Mouse (Mus musculus) ES-Bruce4 (cell line): ENCODE measurements around the gene Atg2a. TPM values are rescaled to one million over a fixed set of nuclear protein-coding genes. Genes with fewer than 3 reads are reported as not detected.

Experiments
- H3K27ac ChIP-seq: 2 replicates; pipeline ENCODE4 v1.5.1; 2012; ENCODE audit warnings: low read length, inconsistent platforms; ENCODE audit not compliant: insufficient read depth
- H3K27me3 ChIP-seq: 2 replicates; pipeline ENCODE4 v1.6.1; 2012; ENCODE audit warnings: mild to moderate bottlenecking, low read length, inconsistent platforms; ENCODE audit not compliant: control insufficient read depth, poor library complexity, insufficient read depth, severe bottlenecking
- H3K36me3 ChIP-seq: 2 replicates; pipeline ENCODE4 v1.6.1; 2012; ENCODE audit warnings: inconsistent platforms, mild to moderate bottlenecking, low read length, moderate library complexity; ENCODE audit not compliant: control insufficient read depth, poor library complexity, insufficient read depth, severe bottlenecking
- H3K4me1 ChIP-seq: one replicate; pipeline ENCODE4 v1.8.1; 2011; ENCODE audit warnings: low read length; ENCODE audit not compliant: control insufficient read depth, insufficient read depth
- H3K4me3 ChIP-seq: 2 replicates; pipeline ENCODE4 v1.5.1; 2011; ENCODE audit warnings: low read depth, mild to moderate bottlenecking, low read length
- H3K9ac ChIP-seq: 2 replicates; pipeline ENCODE4 v1.6.1; 2012; ENCODE audit warnings: low read depth, mild to moderate bottlenecking, inconsistent platforms; ENCODE audit not compliant: poor library complexity, severe bottlenecking
- H3K9me3 ChIP-seq: replicated peaks from 2 replicates; pipeline ENCODE4 v1.6.1; 2012; ENCODE audit warnings: mild to moderate bottlenecking, low read length, inconsistent platforms; ENCODE audit not compliant: control insufficient read depth, poor library complexity, insufficient read depth, severe bottlenecking
- CTCF ChIP-seq: IDR thresholded peaks from one replicate; pipeline ENCODE4 v1.8.1; 2011; ENCODE audit warnings: low read depth, low read length
- EP300 ChIP-seq: IDR thresholded peaks from 2 replicates; pipeline ENCODE4 v1.6.1; 2011; ENCODE audit warnings: low read depth, low read length; ENCODE audit not compliant: insufficient read depth
- POLR2A ChIP-seq: IDR thresholded peaks from one replicate; pipeline ENCODE4 v1.8.1; 2011; ENCODE audit warnings: low read length; ENCODE audit not compliant: insufficient read depth
- polyA plus RNA-seq: library from polyadenylated mRNA; stranded (reverse); fragments of >200 nt; gene quantifications from 2 replicates; pipeline ENCODE4 v1.2.4, GENCODE M21; 2011; ENCODE audit warnings: low read depth; ENCODE audit not compliant: missing spikeins, insufficient read depth, insufficient read length

Atg2a gene
- polyA plus RNA-seq, 1 experiment, result 10.9 TPM

- Histone ChIP-seq H3K9me3 (no peaks in the 10 kb centered on the region), H3K27ac (no peak overlapping the region), H3K4me3 (no peak overlapping the region), H3K36me3 (no peaks in the 10 kb centered on the region), H3K4me1 (peaks cover 6% of the 10 kb centered on the region), H3K27me3 (no peaks in the 10 kb centered on the region), H3K9ac (no peak overlapping the region)
- TF ChIP-seq POLR2A (no peak), EP300 (no peak), CTCF (no peak)
Measured at GRCm38 (mm10) chr19:6265727-6266182, 24.3 kb downstream of the Atg2a start.

GRCm38 (mm10) chr19:6267306-6268169 is 26.1 kb downstream of the Atg2a start:
- H3K4me1 ChIP-seq, result peaks cover 14% of the 10 kb centered on the region
- no peaks in the 10 kb centered on the region for H3K9me3 ChIP-seq
- no peak overlapping the region for H3K9ac ChIP-seq
- TF ChIP-seq CTCF (no peak), POLR2A (no peak), EP300 (no peak)
- no peaks in the 10 kb centered on the region for H3K27me3 ChIP-seq
- no peaks in the 10 kb centered on the region for H3K36me3 ChIP-seq
- no peak overlapping the region for H3K27ac ChIP-seq
- H3K4me3 ChIP-seq, result no peak overlapping the region

- no peaks in the 10 kb centered on the region for H3K36me3 ChIP-seq
- no peak overlapping the region for H3K27ac ChIP-seq
- H3K4me1 ChIP-seq, result peaks cover 14% of the 10 kb centered on the region
- no peak overlapping the region for H3K4me3 ChIP-seq
- no peaks in the 10 kb centered on the region for H3K9me3 ChIP-seq
- TF ChIP-seq CTCF (peak; percentile 89), EP300 (no peak), POLR2A (no peak)
- no peak overlapping the region for H3K9ac ChIP-seq
- no peaks in the 10 kb centered on the region for H3K27me3 ChIP-seq
Measured at GRCm38 (mm10) chr19:6268170-6268528, 26.7 kb downstream of the Atg2a start.

DNA sequence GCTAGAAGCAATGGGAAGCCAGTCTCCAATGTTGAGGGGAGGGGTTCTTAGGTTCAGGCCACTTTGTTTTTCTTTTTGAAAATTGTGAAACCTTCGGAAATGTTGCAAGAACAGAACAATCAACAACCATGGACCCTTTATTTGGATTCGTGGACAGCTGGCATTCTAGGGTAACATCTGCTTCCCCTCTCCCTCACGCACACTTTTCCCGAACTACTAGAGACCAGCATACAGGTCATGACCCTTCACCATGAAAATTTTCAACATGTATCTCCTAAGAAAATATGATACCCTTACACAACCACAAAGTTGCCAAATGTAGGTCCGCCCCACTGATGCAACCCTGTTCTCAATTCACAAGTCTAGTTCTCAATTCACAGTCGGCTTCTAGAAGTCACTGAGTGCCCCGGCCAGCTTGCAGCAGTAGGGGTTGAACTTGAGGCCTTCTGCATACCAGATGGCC is 27.2 kb downstream of the Atg2a start:
- H3K4me3 ChIP-seq, result no peak overlapping the region
- peaks cover 14% of the 10 kb centered on the region for H3K4me1 ChIP-seq
- no peaks in the 10 kb centered on the region for H3K36me3 ChIP-seq
- no peak overlapping the region for H3K27ac ChIP-seq
- H3K9ac ChIP-seq, result no peak overlapping the region
- no peaks in the 10 kb centered on the region for H3K9me3 ChIP-seq
- TF ChIP-seq POLR2A (no peak), EP300 (no peak), CTCF (no peak)
- no peaks in the 10 kb centered on the region for H3K27me3 ChIP-seq

DNA sequence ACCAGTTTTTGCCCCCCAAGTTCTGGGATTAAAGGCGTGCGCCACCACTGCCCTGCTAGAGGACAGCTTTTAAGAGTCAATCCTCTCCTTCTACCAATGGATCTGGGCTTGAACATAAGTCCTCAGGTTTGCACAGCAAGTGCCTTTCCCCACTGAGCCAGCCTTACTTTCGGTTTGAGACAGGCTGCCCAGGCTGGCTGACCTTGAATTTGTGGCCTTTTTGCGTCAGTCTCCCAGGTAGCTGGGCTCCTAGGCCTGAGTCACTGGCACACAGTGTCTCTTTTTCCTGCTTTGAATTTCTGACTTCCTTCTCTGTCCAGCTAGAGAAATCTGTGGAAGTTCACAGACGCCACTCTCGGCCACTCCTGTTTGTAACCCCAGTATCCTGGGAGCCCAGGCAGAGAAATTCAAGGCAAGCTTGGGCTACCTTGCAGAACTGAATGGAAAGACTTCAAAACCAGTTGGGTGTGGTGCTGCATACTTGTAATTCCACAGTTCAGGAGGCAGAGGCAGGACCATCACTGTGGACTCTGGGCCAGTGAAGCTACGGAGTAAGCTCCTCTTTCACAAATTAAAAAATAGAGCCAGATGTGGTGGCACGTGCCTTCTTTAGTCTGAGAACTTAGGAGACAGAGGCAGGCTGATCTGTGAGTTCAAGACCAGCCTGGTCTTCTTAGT is 28.5 kb downstream of the Atg2a start:
- H3K9me3 ChIP-seq, result no peaks in the 10 kb centered on the region
- TF ChIP-seq EP300, result 0 out of 2 replicates have a peak, but pooled peaks have one; percentile 55
- no peak for TF ChIP-seq CTCF
- TF ChIP-seq POLR2A, result no peak
- 0 out of 2 replicates have a peak overlapping the region, but pooled peaks have one; percentile 8 for H3K9ac ChIP-seq
- H3K4me1 ChIP-seq, result peaks cover 14% of the 10 kb centered on the region
- H3K27me3 ChIP-seq, result no peaks in the 10 kb centered on the region
- no peak overlapping the region for H3K4me3 ChIP-seq
- H3K36me3 ChIP-seq, result no peaks in the 10 kb centered on the region
- H3K27ac ChIP-seq, result peak overlapping the region; percentile 94

DNA sequence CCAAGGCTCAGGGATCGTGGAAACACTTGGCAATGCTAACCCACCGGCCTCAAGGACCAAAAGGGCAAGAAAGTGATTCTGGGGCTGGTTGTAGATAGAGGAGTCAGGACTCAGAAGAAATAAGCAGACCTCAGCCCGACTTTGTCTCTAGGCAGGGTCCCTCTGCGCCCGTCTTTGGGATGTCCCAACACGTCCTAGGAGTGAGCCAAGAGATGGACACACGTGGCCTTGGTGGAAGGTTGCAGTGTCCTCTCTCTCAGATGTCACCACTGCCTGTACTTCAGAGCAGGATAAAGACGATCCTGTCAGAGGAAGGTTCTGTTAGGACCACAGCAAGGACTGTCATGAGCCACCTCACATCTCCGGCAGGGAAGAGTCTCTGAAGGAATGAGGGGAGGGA is 29.2 kb downstream of the Atg2a start:
- no peak overlapping the region for H3K4me3 ChIP-seq

More for the DNA sequence above, 29.2 kb downstream of the Atg2a start:
- Histone ChIP-seq H3K27me3 (no peaks in the 10 kb centered on the region), H3K36me3 (no peaks in the 10 kb centered on the region), H3K9me3 (no peaks in the 10 kb centered on the region), H3K4me1 (peaks cover 14% of the 10 kb centered on the region), H3K27ac (peak overlapping the region; percentile 94), H3K9ac (peak overlapping the region; percentile 21)
- TF ChIP-seq EP300 (0 out of 2 replicates have a peak, but pooled peaks have one; percentile 4), CTCF (no peak)
